Mouse (Mus musculus) brown adipose tissue, adult 24 weeks (tissue): Measurements from ENCODE around the gene Tpx2. TPM values are rescaled to one million over a fixed set of nuclear protein-coding genes. Genes with fewer than 3 reads are reported as not detected.

Experiments
- H3K27ac ChIP-seq: fragments of 200-500 bp; replicated peaks from 2 replicates; pipeline ENCODE4 v1.5.1; 2012; ENCODE audit warnings: low read depth, mild to moderate bottlenecking, low read length
- H3K4me1 ChIP-seq: fragments of 200-500 bp; 2 replicates; pipeline ENCODE4 v1.6.1; 2012; ENCODE audit warnings: low read length, mixed read lengths; ENCODE audit not compliant: control insufficient read depth, insufficient read depth, insufficient read length
- H3K4me3 ChIP-seq: fragments of 200-500 bp; 2 replicates; pipeline ENCODE4 v1.5.1; 2012; ENCODE audit warnings: low read depth, mild to moderate bottlenecking, low read length, moderate library complexity; ENCODE audit not compliant: insufficient read depth
- polyA plus RNA-seq: library from polyadenylated mRNA; stranded (reverse); fragments of >200 nt; gene quantifications from 2 replicates; pipeline ENCODE4 v1.2.4, GENCODE M21; 2012; ENCODE audit not compliant: missing spikeins, insufficient read depth, insufficient read length

Gene Tpx2
- polyA plus RNA-seq, 1 experiment, result not detected

- Histone ChIP-seq H3K4me3 (peak overlapping the region; percentile 68), H3K27ac (peak overlapping the region; percentile 100), H3K4me1 (peaks cover 34% of the 10 kb centered on the region)
Observed at GRCm38 (mm10) chr2:152827321-152828010, 20.3 kb upstream of the Tpx2 start.

GRCm38 (mm10) chr2:152828011-152828370, 19.8 kb upstream of the Tpx2 start:
- Histone ChIP-seq H3K4me3 (peak overlapping the region; percentile 68), H3K4me1 (peaks cover 32% of the 10 kb centered on the region), H3K27ac (peak overlapping the region; percentile 100)

GRCm38 (mm10) chr2:152828532-152828931, 19.2 kb upstream of the Tpx2 start:
- Histone ChIP-seq H3K4me3 (peak overlapping the region; percentile 68), H3K27ac (peak overlapping the region; percentile 100), H3K4me1 (peaks cover 32% of the 10 kb centered on the region)

- Histone ChIP-seq H3K4me1 (peaks cover 30% of the 10 kb centered on the region), H3K4me3 (peak overlapping the region; percentile 68), H3K27ac (peak overlapping the region; percentile 100)
Observed at GRCm38 (mm10) chr2:152829367-152829881, 18.3 kb upstream of the Tpx2 start.

GRCm38 (mm10) chr2:152830021-152830921, 17.5 kb upstream of the Tpx2 start:
- peak overlapping the region; percentile 100 for H3K27ac ChIP-seq
- H3K4me3 ChIP-seq, result peak overlapping the region; percentile 68
- H3K4me1 ChIP-seq, result peaks cover 25% of the 10 kb centered on the region

GRCm38 (mm10) chr2:152831019-152831878, 16.5 kb upstream of the Tpx2 start, which contains the start of gene Bcl2l1:
Bcl2l1 (minus strand) TSS chr2:152831728.
- peak within 1 kb of the TSS; percentile 68 for H3K4me3 ChIP-seq
- H3K27ac ChIP-seq, result peak within 1 kb of the TSS; percentile 100
- peaks cover 20% of the 10 kb centered on the region for H3K4me1 ChIP-seq

- Histone ChIP-seq H3K27ac (no peak overlapping the region), H3K4me3 (no peak overlapping the region), H3K4me1 (no peaks in the 10 kb centered on the region)
Observed at GRCm38 (mm10) chr2:152839256-152839655, 8.5 kb upstream of the Tpx2 start.

GRCm38 (mm10) chr2:152842741-152843140, 5.0 kb upstream of the Tpx2 start:
- H3K4me1 ChIP-seq, result no peaks in the 10 kb centered on the region
- no peak overlapping the region for H3K27ac ChIP-seq
- H3K4me3 ChIP-seq, result no peak overlapping the region

GRCm38 (mm10) chr2:152847057-152847814, 528 bp upstream of the Tpx2 start:
- H3K27ac ChIP-seq, result no peak overlapping the region
- H3K4me1 ChIP-seq, result no peaks in the 10 kb centered on the region
- peak overlapping the region; percentile 42 for H3K4me3 ChIP-seq

- H3K27ac ChIP-seq, result no peak overlapping the region
- no peaks in the 10 kb centered on the region for H3K4me1 ChIP-seq
Observed at GRCm38 (mm10) chr2:152848466-152848865, 702 bp downstream of the Tpx2 start.

GRCm38 (mm10) chr2:152859501-152859900, 11.7 kb downstream of the Tpx2 start:
- no peak overlapping the region for H3K4me3 ChIP-seq
- no peak overlapping the region for H3K27ac ChIP-seq
- no peaks in the 10 kb centered on the region for H3K4me1 ChIP-seq

More at GRCm38 (mm10) chr2:152848466-152848865, 702 bp downstream of the Tpx2 start:
- H3K4me3 ChIP-seq, result peak overlapping the region; percentile 70

GRCm38 (mm10) chr2:152861891-152862290, 14.1 kb downstream of the Tpx2 start:
- Histone ChIP-seq H3K27ac (no peak overlapping the region), H3K4me1 (no peaks in the 10 kb centered on the region), H3K4me3 (no peak overlapping the region)

- Histone ChIP-seq H3K4me1 (no peaks in the 10 kb centered on the region), H3K4me3 (no peak overlapping the region), H3K27ac (no peak overlapping the region)
Observed at GRCm38 (mm10) chr2:152862638-152863037, 14.9 kb downstream of the Tpx2 start.

GRCm38 (mm10) chr2:152863346-152863745, 15.6 kb downstream of the Tpx2 start:
- Histone ChIP-seq H3K4me3 (no peak overlapping the region), H3K27ac (no peak overlapping the region), H3K4me1 (no peaks in the 10 kb centered on the region)
